Mouse (Mus musculus) heart, postnatal 0 days (tissue): ENCODE data around the gene Nox1. TPM values are rescaled to one million over a fixed set of nuclear protein-coding genes. Genes with fewer than 3 reads are reported as not detected.

Experiments
- ATAC-seq: fragments of 200-750 bp; cut with Nextera tagmentation; 2 replicates; pipeline ENCODE4 v1.8.0; 2017; ENCODE audit warnings: low read depth, moderate number of reproducible peaks, moderate library complexity; ENCODE audit not compliant: insufficient read depth
- DNase-seq: peaks from one replicate; pipeline ENCODE4 v3.0.0-alpha.2; 2016; ENCODE audit warnings: low spot score
- H3K27ac ChIP-seq: fragments of 300-500 bp; sonication (generic); 2 replicates; pipeline ENCODE4 v1.5.1; 2014; ENCODE audit warnings: low read depth, mild to moderate bottlenecking
- H3K27me3 ChIP-seq: fragments of 300-500 bp; sonication (generic); 2 replicates; pipeline ENCODE4 v1.6.1; 2014; ENCODE audit warnings: low read length, mixed read lengths; ENCODE audit not compliant: control insufficient read depth, insufficient read depth
- H3K36me3 ChIP-seq: fragments of 300-500 bp; sonication (generic); replicated peaks from 2 replicates; pipeline ENCODE4 v1.6.1; 2014; ENCODE audit warnings: low read length, mixed read lengths; ENCODE audit not compliant: control insufficient read depth, insufficient read depth
- H3K4me1 ChIP-seq: fragments of 300-500 bp; sonication (generic); 2 replicates; pipeline ENCODE4 v1.6.1; 2014; ENCODE audit warnings: antibody characterized with exemption; ENCODE audit not compliant: control insufficient read depth, insufficient read depth
- H3K4me2 ChIP-seq: fragments of 300-500 bp; sonication (generic); 2 replicates; pipeline ENCODE4 v1.6.1; 2014; ENCODE audit warnings: low read depth, mild to moderate bottlenecking, low read length, moderate library complexity
- H3K4me3 ChIP-seq: fragments of 300-500 bp; sonication (generic); 2 replicates; pipeline ENCODE4 v1.5.1; 2014; ENCODE audit warnings: low read depth, low read length
- H3K9ac ChIP-seq: fragments of 300-500 bp; sonication (generic); replicated peaks from 2 replicates; pipeline ENCODE4 v1.6.1; 2014; ENCODE audit warnings: low read depth, low read length, mixed read lengths
- H3K9me3 ChIP-seq: fragments of 300-500 bp; sonication (generic); replicated peaks from 2 replicates; pipeline ENCODE4 v1.6.1; 2016; ENCODE audit warnings: low read length; ENCODE audit not compliant: control insufficient read depth
- CTCF ChIP-seq: IDR thresholded peaks from 2 replicates; pipeline ENCODE4 v1.5.1; 2016; ENCODE audit warnings: antibody characterized with exemption, control low read depth, low read depth
- EP300 ChIP-seq: IDR thresholded peaks from 2 replicates; pipeline ENCODE4 v1.6.1; 2016; ENCODE audit warnings: antibody characterized with exemption, low read depth
- WGBS: fragments of 180-500 bp; shearing (Covaris S2); extraction: QIAGEN DNeasy Blood & Tissue Kit; methylation state at CpG from one replicate; pipeline ENCODE4 v1.1.7; 2014; 5-methylcytosine and 5-hydroxymethylcytosine counted together
- microRNA-seq: library from miRNA; unstranded; fragments of <30 nt; microRNA quantifications from one replicate; pipeline ENCODE4, GENCODE M21; 2016
- polyA plus RNA-seq: library from polyadenylated mRNA; unstranded; fragments of >200 nt; fragmentation: Nextera tagmentation; extraction: Ambion mirVana; gene quantifications from 2 replicates; pipeline ENCODE4 v1.2.1, GENCODE M21; 2015
- total RNA-seq: library from RNA; depleted of rRNA; stranded (reverse); fragments of >200 nt; gene quantifications from 2 replicates; pipeline ENCODE4 v1.2.3, GENCODE M21; 2014; ENCODE audit warnings: low replicate concordance; rRNA removed

Gene Nox1
- total and polyA plus RNA-seq, 2 experiments from 2014 or later, result 0.29 TPM; not detected in 1

DNA sequence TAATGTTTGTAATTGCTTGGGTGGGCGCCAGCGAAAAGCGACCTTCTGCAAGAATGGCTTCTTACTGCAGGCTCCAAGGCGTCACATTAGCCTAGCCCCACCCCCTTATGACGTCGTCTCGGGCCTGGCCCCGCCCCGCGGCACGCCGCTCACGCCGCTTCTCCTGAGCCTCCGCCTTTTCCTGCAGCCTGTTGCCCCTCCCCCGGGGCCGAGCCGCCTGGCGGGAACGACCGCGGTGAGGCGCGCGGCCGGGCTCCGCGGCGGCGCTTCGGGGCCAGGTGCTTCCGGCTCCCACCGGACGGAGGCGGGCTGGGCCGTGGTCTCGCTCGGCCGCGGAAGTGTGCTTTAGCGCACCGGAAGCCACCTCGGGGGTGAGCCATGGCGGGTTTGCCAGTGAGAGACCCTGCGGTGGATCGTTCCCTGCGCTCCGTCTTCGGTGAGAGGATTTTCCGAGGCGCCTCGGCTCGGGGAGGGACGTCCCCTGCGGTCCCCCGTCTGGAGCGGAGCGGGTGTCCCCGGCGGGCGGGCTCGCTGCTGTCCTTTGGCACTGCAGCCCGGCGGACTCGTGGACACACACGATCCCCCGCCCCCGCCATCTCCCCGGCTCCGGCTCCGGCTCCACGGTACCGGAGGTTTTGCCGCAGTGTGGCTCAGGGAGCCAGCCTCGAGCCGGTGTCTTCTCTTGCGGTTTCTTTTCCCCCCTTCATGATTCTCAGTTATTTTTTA is 162.6 kb downstream of the Nox1 start, which contains the start of gene Cstf2:
TSS of gene Cstf2 (plus strand) at position 201 of the 726 bp plus-strand sequence.
- H3K4me1 ChIP-seq, result no peaks in the 10 kb centered on the region
- no peaks in the 10 kb centered on the region for H3K9me3 ChIP-seq
- TF ChIP-seq CTCF (no peak), EP300 (no peak)
- H3K36me3 ChIP-seq, result peaks cover 13% of the 10 kb centered on the region; the same call in 1 of the 2 replicates
- H3K27ac ChIP-seq, result peak within 1 kb of the TSS; percentile 84
- 19% methylated on average over 55 of the region's 77 CpGs for WGBS
- peak within 1 kb of the TSS; percentile 65 for H3K4me2 ChIP-seq
- H3K27me3 ChIP-seq, result no peaks in the 10 kb centered on the region
- peak; percentile 98 for ATAC-seq
- H3K9ac ChIP-seq, result peak within 1 kb of the TSS; percentile 59
- peak; percentile 86 for DNase-seq
- peak within 1 kb of the TSS; percentile 58 for H3K4me3 ChIP-seq

DNA sequence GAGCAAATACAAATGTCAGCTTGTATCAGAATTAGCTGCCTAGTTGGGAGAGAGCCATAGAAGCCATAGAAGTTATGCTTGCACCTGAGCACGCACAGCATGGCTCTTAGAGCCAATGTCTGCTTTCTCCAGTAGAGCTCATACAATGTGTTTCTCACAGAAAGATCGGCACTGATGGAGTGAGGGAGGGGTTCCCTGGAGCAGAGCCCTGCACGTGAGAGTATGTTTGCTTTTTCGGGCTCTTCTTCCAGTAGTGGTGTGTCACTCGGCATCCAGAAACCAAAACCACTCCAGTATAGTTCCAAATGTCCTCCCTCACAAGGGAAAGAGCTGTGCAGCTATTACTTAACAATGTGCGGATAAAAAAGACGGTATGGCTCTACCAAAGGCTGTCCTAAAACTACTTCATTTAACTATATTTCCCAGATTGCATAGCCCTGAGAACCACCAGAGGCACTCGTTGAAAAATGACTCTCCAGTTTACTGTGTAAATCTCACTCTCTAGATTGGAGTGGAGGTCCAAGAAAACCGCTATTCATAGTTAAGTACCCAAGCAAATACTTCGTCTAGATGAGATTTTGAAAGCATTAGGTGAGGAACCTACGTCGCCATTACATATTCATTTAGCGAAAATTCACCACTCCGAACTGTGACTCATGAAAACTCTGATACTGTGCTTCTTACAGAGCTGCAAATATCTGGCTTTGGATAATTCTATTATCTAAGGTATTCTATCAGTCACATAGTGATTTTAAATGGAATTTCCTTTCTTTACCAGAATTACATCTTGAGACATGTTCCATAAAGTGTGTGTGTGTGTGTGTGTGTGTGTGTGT is 163.5 kb downstream of the Nox1 start:
- H3K4me2 ChIP-seq, result peak overlapping the region; percentile 50
- no peak for DNase-seq
- ATAC-seq, result 0 out of 2 replicates have a peak, but pooled peaks have one; percentile 1
- no peaks in the 10 kb centered on the region for H3K4me1 ChIP-seq
- TF ChIP-seq EP300, result no peak
- TF ChIP-seq CTCF, result no peak
- no peak overlapping the region for H3K9ac ChIP-seq
- no peaks in the 10 kb centered on the region for H3K9me3 ChIP-seq
- WGBS, result 63% methylated on average over 14 of the region's 14 CpGs
- H3K4me3 ChIP-seq, result peak overlapping the region; percentile 58
- no peaks in the 10 kb centered on the region for H3K27me3 ChIP-seq
- H3K27ac ChIP-seq, result no peak overlapping the region
- H3K36me3 ChIP-seq, result peaks cover 13% of the 10 kb centered on the region; the same call in 1 of the 2 replicates

DNA sequence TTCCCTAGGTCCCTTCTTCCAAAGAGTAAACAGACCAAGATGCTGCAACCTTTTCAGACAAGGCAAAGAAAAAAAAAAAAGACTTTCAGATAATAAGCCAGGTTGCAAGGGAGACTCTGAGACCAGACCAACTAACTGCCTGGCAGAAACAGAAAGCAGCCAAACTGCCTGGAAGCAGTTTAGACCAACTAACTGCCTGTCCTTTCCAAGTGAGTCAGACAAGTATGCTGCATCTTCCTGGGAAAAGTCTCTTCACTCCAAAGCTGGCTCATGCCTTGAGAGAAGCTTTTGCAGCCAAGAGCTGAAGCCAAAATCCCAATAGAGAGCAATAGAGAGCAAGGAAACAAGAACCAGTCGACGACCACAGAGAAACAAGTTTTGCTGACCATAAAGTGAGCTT is 164.9 kb downstream of the Nox1 start:
- ATAC-seq, result no peak
- H3K4me2 ChIP-seq, result no peak overlapping the region
- DNase-seq, result no peak
- WGBS, result 86% methylated on average over 2 of the region's 2 CpGs
- H3K36me3 ChIP-seq, result 0 out of 2 replicates have a peak, but pooled peaks cover 1% of the 10 kb centered on the region
- no peaks in the 10 kb centered on the region for H3K4me1 ChIP-seq
- no peak overlapping the region for H3K9ac ChIP-seq
- no peak overlapping the region for H3K27ac ChIP-seq
- no peaks in the 10 kb centered on the region for H3K9me3 ChIP-seq
- no peak overlapping the region for H3K4me3 ChIP-seq
- H3K27me3 ChIP-seq, result no peaks in the 10 kb centered on the region
- TF ChIP-seq CTCF (no peak), EP300 (no peak)

DNA sequence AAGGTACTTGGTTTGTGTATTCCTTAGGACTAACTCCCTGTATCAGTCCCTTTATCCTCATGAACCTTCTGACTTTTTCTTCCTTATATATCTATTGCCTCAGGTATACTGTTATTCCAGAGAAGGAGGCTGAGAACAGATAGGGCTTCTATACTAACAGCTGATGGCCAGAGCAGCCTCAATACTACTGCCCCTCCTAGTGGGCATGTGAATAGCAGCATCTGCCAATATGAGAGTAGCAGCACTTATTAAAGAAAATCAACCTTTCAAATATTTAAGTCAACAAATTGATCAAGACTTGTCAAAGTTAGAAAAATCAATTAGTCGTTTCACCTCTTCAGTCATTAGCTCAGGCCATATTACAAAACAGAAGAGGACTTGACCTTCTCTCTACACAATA is 172.8 kb downstream of the Nox1 start:
- Histone ChIP-seq H3K9ac (no peak overlapping the region), H3K9me3 (no peaks in the 10 kb centered on the region), H3K4me3 (no peak overlapping the region), H3K4me1 (no peaks in the 10 kb centered on the region), H3K27me3 (no peaks in the 10 kb centered on the region), H3K27ac (no peak overlapping the region), H3K36me3 (no peaks in the 10 kb centered on the region), H3K4me2 (no peak overlapping the region)
- 49% methylated on average over 1 of the region's 1 CpGs for WGBS
- DNase-seq (no peak), ATAC-seq (no peak)
- TF ChIP-seq CTCF, result peak; percentile 18
- TF ChIP-seq EP300, result no peak

Small RNA genes within 50 kb of the gene (microRNA-seq; reads per million reads assigned to microRNA genes)
- not detected for gene Mir3112

Other genes with a start within 250 kb of the Nox1 start
- 0.08 and 1.8 TPM in 2 replicates for gene Sytl4, start 240.1 kb downstream of the Nox1 start, total RNA-seq
- 1.1 and 1.2 TPM in 2 replicates for gene Sytl4, start 240.1 kb downstream of the Nox1 start, polyA plus RNA-seq
- 15.3 and 20.6 TPM in 2 replicates for gene Cstf2, start 162.8 kb downstream of the Nox1 start, total RNA-seq
- 11.0 and 12.3 TPM in 2 replicates for gene Cstf2, start 162.8 kb downstream of the Nox1 start, polyA plus RNA-seq
- 0.15 TPM in 1 of 2 replicates, not detected in the other for gene Xkrx, start 59.9 kb downstream of the Nox1 start, total RNA-seq
- 0.30 and 0.31 TPM in 2 replicates for gene Xkrx, start 59.9 kb downstream of the Nox1 start, polyA plus RNA-seq
- not detected in 2 replicates for gene Arl13a, start 34.5 kb downstream of the Nox1 start, total RNA-seq
- gene Arl13a, start 34.5 kb downstream of the Nox1 start, polyA plus RNA-seq, result 0.07 TPM in 1 of 2 replicates, not detected in the other
- 49.2 and 61.9 TPM in 2 replicates for gene Trmt2b, start 55.0 kb upstream of the Nox1 start, total RNA-seq
- gene Trmt2b, start 55.0 kb upstream of the Nox1 start, polyA plus RNA-seq, result 36.2 and 37.7 TPM in 2 replicates
- gene Tmem35a, start 73.3 kb upstream of the Nox1 start, total RNA-seq, result 69.7 and 71.2 TPM in 2 replicates
- 23.9 and 24.9 TPM in 2 replicates for gene Tmem35a, start 73.3 kb upstream of the Nox1 start, polyA plus RNA-seq
- gene Cenpi, start 86.1 kb upstream of the Nox1 start, total RNA-seq, result 12.2 and 26.3 TPM in 2 replicates
- gene Cenpi, start 86.1 kb upstream of the Nox1 start, polyA plus RNA-seq, result 7.0 and 7.8 TPM in 2 replicates
- gene Drp2, start 182.6 kb upstream of the Nox1 start, total RNA-seq, result 0.04 and 1.4 TPM in 2 replicates
- gene Drp2, start 182.6 kb upstream of the Nox1 start, polyA plus RNA-seq, result 0.07 and 0.08 TPM in 2 replicates